Mouse (Mus musculus) gastrocnemius, adult 18-20 months (tissue): ENCODE results near the gene Senp2. TPM values are rescaled to one million over a fixed set of nuclear protein-coding genes. Genes with fewer than 3 reads are reported as not detected.
"Not testable (repeated sequence)": the region's sequence is repeated elsewhere in the genome, so short reads cannot be mapped to it uniquely, and the experiment has no call there.

Experiments used
- DNase-seq: peaks from one replicate; pipeline ENCODE4 v3.0.0; 2021; ENCODE audit warnings: low spot score
- long read RNA-seq, 2 experiments: library from polyadenylated mRNA; stranded (forward); transcript quantifications; one replicate each; pipeline ENCODE4 v2.0.0; 2021
- total RNA-seq, 2 experiments: library from RNA; stranded (reverse); gene quantifications; 2 replicates each; pipeline ENCODE4 v1.2.3; 2021

The Senp2 gene
- 10 to 100 TPM; 31.6 to 32.2 TPM for total RNA-seq
- long read RNA-seq, experiment 1, full-length matches to known transcripts = 33 of 52 reads
- long read RNA-seq, experiment 1, partial matches to known transcripts = 5 of 52 reads
- long read RNA-seq, experiment 1, other reads (novel, unspliced or antisense) = 14 of 52 reads
- long read RNA-seq, experiment 2, full-length matches to known transcripts = 24 of 30 reads
- long read RNA-seq, experiment 2, partial matches to known transcripts = 3 of 30 reads
- long read RNA-seq, experiment 2, other reads (novel, unspliced or antisense) = 3 of 30 reads

GRCm38 (mm10) chr16:22009099-22009584 lies at the start of gene Senp2:
Gene Senp2 (plus strand): TSS chr16:22009484.
- peak; percentile 100 for DNase-seq

DNA sequence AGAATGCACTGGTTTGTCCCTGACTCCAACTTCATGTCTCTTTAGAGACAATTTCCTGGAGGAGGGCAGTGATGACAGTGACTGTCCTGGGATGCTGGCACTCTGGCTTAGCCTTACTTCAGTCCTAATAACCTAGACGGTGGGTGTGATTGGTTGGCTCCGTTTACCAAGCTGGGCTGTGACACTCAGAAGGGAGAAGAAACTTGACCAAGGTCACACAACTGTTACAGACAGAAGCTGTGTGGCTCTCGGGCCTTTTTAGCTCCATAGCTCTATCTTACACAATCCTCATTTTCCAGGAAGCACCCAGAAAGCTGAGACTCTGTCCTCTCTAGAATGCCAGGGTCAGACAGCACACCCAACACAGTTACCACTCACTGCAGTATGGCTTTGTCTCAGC lies 43.7 kb upstream of the Senp2 start:
- DNase-seq = no peak

DNA sequence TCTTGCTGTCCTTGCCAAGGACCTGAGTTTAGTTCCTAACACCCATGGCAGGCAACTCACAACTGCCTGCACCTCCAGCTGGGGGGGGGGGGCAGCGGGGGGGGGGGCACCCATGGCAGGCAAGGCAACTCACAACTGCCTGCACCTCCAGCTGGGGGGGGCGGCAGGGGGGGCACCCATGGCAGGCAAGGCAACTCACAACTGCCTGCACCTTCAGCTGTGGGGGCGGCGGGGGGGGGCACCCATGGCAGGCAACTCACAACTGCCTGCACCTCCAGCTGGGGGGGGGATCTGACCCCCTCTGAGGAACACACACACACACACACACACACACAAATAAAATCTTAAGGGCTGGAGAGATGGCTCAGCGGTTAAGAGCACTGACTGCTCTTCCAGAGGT lies 39.4 kb upstream of the Senp2 start:
- DNase-seq = no peak

GRCm38 (mm10) chr16:21970536-21970935 lies 38.7 kb upstream of the Senp2 start:
- no peak for DNase-seq

DNA sequence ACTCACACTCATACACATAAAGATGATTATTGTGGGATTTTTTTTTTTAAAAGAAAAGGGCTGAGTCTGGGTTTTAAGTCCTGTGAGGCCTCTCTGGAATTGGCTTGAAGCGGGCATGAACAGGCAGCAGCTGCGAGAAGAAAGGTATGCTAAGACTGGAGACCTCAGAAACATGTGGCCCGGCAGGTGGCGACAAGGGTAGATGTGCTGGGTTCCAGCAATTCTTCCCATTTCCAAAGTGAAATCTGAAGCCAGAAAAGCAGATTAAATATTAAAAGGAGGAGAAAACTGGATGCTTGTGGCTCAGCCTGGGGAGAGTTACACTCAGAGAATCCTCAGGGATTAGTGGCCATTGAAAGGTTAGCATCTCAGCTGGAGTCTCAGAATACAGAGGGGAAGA lies 37.8 kb upstream of the Senp2 start:
- DNase-seq = no peak

GRCm38 (mm10) chr16:21976203-21976602 lies 33.1 kb upstream of the Senp2 start:
- DNase-seq = no peak

GRCm38 (mm10) chr16:21977347-21977746 lies 31.9 kb upstream of the Senp2 start:
- no peak for DNase-seq

DNA sequence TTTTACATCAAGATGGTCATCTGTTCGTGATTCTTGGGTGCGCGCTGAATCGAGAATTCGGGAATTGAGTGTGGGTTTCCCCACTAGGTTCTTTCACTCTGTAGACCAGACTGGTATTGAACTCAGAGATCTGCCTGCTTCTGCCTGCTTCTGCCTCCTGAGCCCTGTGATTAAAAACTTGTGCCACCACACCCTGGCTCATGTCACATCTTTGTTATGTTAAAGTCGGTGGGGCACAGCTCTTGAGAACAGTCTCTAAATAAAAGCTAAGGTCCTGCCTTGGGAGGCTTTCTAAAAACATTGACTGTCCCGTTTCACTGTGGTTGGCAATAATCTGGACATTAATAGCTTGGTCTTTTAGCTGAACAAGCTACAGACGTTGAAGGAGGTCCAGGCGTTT lies 26.1 kb upstream of the Senp2 start:
- DNase-seq = no peak

GRCm38 (mm10) chr16:21983581-21983980 lies 25.7 kb upstream of the Senp2 start:
- no peak for DNase-seq

GRCm38 (mm10) chr16:21984091-21984490 lies 25.2 kb upstream of the Senp2 start:
- no peak for DNase-seq

- DNase-seq = no peak
Measured at GRCm38 (mm10) chr16:21986191-21986590, 23.1 kb upstream of the Senp2 start.

GRCm38 (mm10) chr16:21987956-21988355 lies 21.3 kb upstream of the Senp2 start:
- no peak for DNase-seq

DNA sequence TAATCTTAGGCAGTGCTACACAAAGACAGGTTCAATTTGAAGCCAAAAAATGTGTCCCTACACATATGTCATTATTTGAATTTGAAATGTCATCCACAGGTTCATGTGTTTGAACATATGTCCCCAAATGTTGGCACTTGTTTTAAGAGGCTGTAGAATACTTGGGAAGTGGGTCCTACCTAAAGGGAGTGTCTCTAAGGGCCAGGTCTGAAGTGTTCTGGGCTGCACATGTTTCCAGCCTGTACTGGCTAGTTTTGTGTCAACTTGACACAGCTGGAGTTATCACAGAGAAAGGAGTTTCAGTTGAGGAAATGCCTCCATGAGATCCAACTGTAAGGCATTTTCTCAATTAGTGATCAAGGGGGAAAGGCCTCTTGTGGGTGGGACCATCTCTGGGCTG lies 18.4 kb upstream of the Senp2 start:
- DNase-seq = not testable (repeated sequence)

GRCm38 (mm10) chr16:21991774-21992173 lies 17.5 kb upstream of the Senp2 start:
- DNase-seq = no peak

DNA sequence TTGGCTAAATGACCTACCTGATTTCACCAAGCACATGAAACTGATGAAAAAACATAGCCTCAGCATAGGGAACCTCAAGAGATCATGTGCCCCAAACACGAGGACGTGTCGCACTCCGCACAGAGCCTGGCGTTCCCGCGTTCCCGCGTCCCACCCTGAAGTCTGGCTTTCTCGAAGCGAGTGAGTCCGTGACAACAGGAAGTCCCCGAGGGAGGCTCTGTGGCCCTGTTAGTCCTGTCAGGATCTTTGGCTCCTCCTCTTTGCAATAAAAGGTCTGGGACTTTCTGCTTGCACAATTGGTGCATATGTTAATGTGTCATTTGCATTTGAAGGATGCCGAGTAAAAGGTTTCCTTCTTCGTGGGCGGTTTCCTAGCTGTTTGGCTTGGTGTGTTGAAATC lies 14.0 kb upstream of the Senp2 start, which contains the start of gene Liph:
TSS of gene Liph (minus strand) at position 360 of the 400 bp plus-strand sequence.
- DNase-seq = no peak

DNA sequence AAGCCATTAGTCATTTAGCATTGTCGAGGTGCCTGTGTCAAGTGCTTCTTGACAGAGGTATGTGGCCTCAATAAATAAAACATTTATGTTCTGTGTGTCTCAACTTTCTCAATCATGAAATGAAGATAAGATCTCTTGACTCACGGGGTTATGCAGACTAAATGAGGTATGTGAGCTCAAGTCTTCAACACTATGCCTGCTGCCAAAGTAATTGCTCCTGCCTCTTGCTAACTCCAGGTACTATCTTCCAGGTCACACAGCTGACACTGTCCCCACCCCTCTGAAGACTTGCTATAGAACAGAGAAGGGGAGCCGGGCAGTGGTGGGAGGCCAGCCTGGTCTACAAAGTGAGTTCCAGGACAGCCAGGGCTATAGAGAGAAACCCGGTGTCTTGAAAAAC lies 12.9 kb upstream of the Senp2 start:
- no peak for DNase-seq

DNA sequence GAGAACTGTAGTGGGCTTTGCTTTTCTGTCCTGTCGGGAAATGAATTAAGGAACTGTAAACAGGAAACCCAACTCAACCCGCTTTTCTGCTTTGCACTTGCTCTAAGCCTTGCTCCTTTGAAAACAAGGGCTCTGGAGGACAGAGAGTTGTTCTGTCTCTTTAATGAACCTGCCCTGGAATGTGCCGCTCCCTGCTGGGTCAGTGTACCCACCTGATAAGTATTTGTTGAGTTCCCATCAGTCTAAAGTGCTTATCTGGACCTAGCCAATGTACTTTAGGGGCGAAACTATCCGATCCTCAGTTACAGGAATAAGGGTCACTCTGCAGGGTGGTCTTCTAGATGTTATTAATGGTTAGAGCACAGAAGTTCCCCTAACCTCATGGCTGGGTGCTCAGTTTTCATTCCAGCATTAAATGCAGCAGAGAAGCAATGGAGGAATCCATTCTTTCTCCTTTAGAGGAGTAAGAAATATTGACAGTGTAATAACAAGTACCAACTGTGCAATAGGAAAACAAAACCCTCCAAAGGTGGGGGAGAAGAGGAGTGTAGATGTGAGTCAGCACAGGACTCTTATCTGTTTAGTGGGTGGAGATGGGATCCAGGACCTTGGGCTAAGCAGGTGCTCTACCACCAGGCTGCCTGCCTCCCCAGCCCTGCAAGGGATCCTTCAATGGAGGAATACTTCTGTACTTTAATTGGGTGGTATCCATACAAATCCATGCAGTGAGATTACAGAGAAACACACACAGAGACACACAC lies 12.2 kb upstream of the Senp2 start:
- no peak for DNase-seq

GRCm38 (mm10) chr16:21998061-21998460 lies 11.2 kb upstream of the Senp2 start:
- DNase-seq = no peak

DNA sequence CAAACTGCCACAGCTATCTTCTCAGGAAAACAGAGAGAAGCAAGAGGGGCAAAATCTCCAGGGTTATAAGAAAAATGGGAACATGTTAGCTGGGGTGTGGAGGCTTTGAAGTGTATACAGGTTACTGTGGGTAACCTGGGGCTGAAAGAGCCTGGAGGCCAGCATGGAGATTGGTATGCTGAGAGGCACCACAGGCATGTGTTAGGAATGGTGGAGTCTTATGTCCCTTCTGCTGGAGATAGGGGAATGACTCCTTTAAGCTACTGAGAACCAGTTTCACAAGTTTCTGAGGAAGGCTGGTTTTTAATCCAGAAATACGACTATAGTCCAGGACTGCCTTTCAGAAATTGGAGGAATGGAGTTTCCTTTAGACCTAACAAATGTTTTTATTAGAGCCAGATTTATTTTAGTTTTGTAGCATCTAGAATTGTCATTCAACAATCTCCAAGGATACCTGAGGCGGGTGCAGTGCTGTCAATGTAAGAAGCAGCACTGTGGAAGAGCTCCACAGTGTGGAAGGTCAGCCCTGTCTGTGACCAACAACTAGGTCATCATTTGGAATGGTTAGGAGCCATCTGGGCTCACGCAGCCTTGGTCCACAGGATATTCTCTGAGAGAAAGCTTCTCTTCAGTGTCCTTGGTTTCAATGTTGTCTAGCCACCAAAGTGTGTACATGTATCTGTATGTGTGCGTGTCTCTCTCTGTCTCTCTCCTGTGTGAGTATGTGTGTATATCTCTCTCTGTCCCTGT lies 9.2 kb upstream of the Senp2 start:
- DNase-seq = no peak

GRCm38 (mm10) chr16:22001172-22001571 lies 8.1 kb upstream of the Senp2 start:
- no peak for DNase-seq

DNA sequence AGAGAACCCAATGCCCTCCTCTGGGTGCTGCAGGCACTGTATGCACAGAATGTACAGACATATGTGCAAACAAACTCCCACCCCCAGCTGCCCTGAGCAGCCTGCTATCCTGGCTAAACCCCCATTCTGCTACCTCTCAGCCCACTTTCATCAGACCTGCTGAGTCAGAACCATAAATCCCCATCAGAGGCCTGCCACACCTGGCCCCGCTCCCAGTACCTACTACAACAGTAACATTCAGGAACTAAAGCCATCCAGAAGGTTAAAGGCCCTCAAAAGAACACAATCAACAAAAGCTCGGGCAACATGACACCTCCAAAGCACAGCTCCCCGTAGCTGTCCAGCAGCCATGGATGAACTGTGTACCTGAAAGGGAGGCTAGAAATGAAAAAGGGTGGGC lies 7.7 kb upstream of the Senp2 start:
- DNase-seq = no peak

DNA sequence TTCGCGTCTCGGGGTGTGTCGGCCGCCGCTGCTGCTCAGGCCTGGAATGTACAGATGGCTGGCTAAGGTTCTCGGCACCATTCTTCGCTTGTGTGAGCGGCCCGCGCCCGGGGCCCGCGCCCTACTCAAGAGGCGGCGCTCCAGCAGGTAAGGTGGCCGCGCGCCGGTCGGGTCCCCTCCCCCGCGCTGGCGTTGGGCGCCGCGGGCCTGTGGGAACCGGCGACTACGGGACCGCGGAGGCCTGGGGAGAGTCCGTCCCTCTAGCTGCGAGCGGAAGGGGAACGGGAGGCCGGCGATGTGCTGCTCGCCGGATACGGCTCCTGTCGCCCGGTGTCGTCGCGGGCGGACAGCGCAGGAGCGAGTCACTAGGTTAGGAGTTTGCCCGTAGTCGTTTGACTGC lies 312 bp downstream of the Senp2 start:
- DNase-seq = peak; percentile 17
